ENCODE assay signal across 8 mouse cellular contexts in genomic region chr9:110116977-110117778, GRCm38 (mm10). TPM values are rescaled to one million over a fixed set of nuclear protein-coding genes. Genes with fewer than 3 reads are reported as not detected.
DNase-seq lines count a peak whose midpoint lies in the region; ATAC-seq and TF ChIP-seq lines count a peak whose summit lies in the region.

Gene Smarcc1, plus strand, starts transcription at chr9:110117708.

- H3K27me3 ChIP-seq in ES-Bruce4 (ENCODE audit: control insufficient read depth, insufficient read depth, low read length, poor library complexity, severe bottlenecking) = no peaks in the 10 kb centered on the region
- no peaks in the 10 kb centered on the region for H3K27me3 ChIP-seq in forebrain, embryonic 13.5 days
- H3K27me3 ChIP-seq in liver, postnatal 0 days (ENCODE audit: insufficient read depth, low read length) = no peaks in the 10 kb centered on the region
- H3K27me3 ChIP-seq in neural tube, embryonic 14.5 days (ENCODE audit: control insufficient read depth, insufficient read depth, low read length) = no peaks in the 10 kb centered on the region

- peaks cover 19% of the 10 kb centered on the region for H3K36me3 ChIP-seq in ES-Bruce4 (ENCODE audit: control insufficient read depth, insufficient read depth, low read length, poor library complexity, severe bottlenecking)
- peaks cover 29% of the 10 kb centered on the region for H3K36me3 ChIP-seq in forebrain, embryonic 13.5 days (ENCODE audit: poor library complexity, severe bottlenecking)
- H3K36me3 ChIP-seq in liver, postnatal 0 days (replicated peaks; ENCODE audit: insufficient read depth, low read length) = peaks cover 16% of the 10 kb centered on the region
- H3K36me3 ChIP-seq in neural tube, embryonic 14.5 days (ENCODE audit: control insufficient read depth, insufficient read depth, low read length) = peaks cover 16% of the 10 kb centered on the region

- no peak for TF ChIP-seq CTCF in ES-Bruce4 (IDR thresholded peaks at IDR 0.05; ENCODE audit: low read depth, low read length)
- no peak for TF ChIP-seq CTCF in liver, postnatal 0 days (IDR thresholded peaks at IDR 0.05; ENCODE audit: low read depth)

- peak within 1 kb of the TSS; percentile 86 for H3K4me2 ChIP-seq in forebrain, embryonic 13.5 days
- H3K4me2 ChIP-seq in liver, postnatal 0 days (ENCODE audit: low read depth, low read length) = peak within 1 kb of the TSS; percentile 83
- H3K4me2 ChIP-seq in neural tube, embryonic 14.5 days (ENCODE audit: low read depth, low read length) = peak within 1 kb of the TSS; percentile 71

- intact Hi-C loops in heart, postnatal 10 days (cut with DNase I) = loop anchor here (1.0 kb wide), 1 partner anchor 14 kb away; no protein-coding TSS in a partner anchor

- peak within 1 kb of the TSS; percentile 97 for H3K4me3 ChIP-seq in ES-Bruce4 (ENCODE audit: low read depth, low read length)
- peak within 1 kb of the TSS; percentile 91 for H3K4me3 ChIP-seq in forebrain, embryonic 13.5 days
- peak within 1 kb of the TSS; percentile 87 for H3K4me3 ChIP-seq in liver, postnatal 0 days (ENCODE audit: low read depth, low read length)
- H3K4me3 ChIP-seq in neural tube, embryonic 14.5 days (ENCODE audit: low read depth, low read length) = peak within 1 kb of the TSS; percentile 88

- peak within 1 kb of the TSS; percentile 82 for H3K9ac ChIP-seq in ES-Bruce4 (ENCODE audit: low read depth, poor library complexity, severe bottlenecking)
- peak within 1 kb of the TSS; percentile 91 for H3K9ac ChIP-seq in forebrain, embryonic 13.5 days
- peak within 1 kb of the TSS; percentile 85 for H3K9ac ChIP-seq in liver, postnatal 0 days (replicated peaks)
- peak within 1 kb of the TSS; percentile 96 for H3K9ac ChIP-seq in neural tube, embryonic 14.5 days (replicated peaks; ENCODE audit: low read depth, low read length)

- H3K4me1 ChIP-seq in ES-Bruce4 (ENCODE audit: control insufficient read depth, insufficient read depth, low read length) = no peaks in the 10 kb centered on the region
- H3K4me1 ChIP-seq in forebrain, embryonic 13.5 days = peaks cover 21% of the 10 kb centered on the region
- H3K4me1 ChIP-seq in liver, postnatal 0 days (ENCODE audit: insufficient read depth) = peaks cover 14% of the 10 kb centered on the region
- H3K4me1 ChIP-seq in neural tube, embryonic 14.5 days (ENCODE audit: control insufficient read depth, insufficient read depth, low read length) = peaks cover 16% of the 10 kb centered on the region; the same call in 1 of the 2 replicates

- ATAC-seq in cerebellum, adult (ENCODE audit: insufficient number of reproducible peaks, low FRiP score, low TSS enrichment) = peak; percentile 96
- ATAC-seq in forebrain, embryonic 13.5 days = peak; percentile 98
- ATAC-seq in liver, postnatal 0 days = peak; percentile 96
- peak; percentile 97 for ATAC-seq in neural tube, embryonic 14.5 days (ENCODE audit: low read depth)

- H3K27ac ChIP-seq in ES-Bruce4 (ENCODE audit: insufficient read depth, low read length) = peak within 1 kb of the TSS; percentile 77
- peak within 1 kb of the TSS; percentile 96 for H3K27ac ChIP-seq in forebrain, embryonic 13.5 days
- H3K27ac ChIP-seq in liver, postnatal 0 days (ENCODE audit: low read depth) = peak within 1 kb of the TSS; percentile 92
- H3K27ac ChIP-seq in neural tube, embryonic 14.5 days (ENCODE audit: low read depth, low read length) = peak within 1 kb of the TSS; percentile 93

- WGBS in forebrain, embryonic 13.5 days = under 1% methylated on average over 74 of the region's 79 CpGs
- under 1% methylated on average over 79 of the region's 79 CpGs for WGBS in large intestine, adult 2 months
- WGBS in liver, postnatal 0 days (ENCODE audit: insufficient replicate concordance) = 3% methylated on average over 76 of the region's 79 CpGs
- under 1% methylated on average over 73 of the region's 79 CpGs for WGBS in neural tube, embryonic 14.5 days

- H3K9me3 ChIP-seq in ES-Bruce4 (replicated peaks; ENCODE audit: control insufficient read depth, insufficient read depth, low read length, poor library complexity, severe bottlenecking) = no peaks in the 10 kb centered on the region
- no peaks in the 10 kb centered on the region for H3K9me3 ChIP-seq in forebrain, embryonic 13.5 days (replicated peaks)
- no peaks in the 10 kb centered on the region for H3K9me3 ChIP-seq in liver, postnatal 0 days (ENCODE audit: low read length)
- H3K9me3 ChIP-seq in neural tube, embryonic 14.5 days (ENCODE audit: control insufficient read depth, low read length) = no peaks in the 10 kb centered on the region

- peak; percentile 93 for DNase-seq in heart, postnatal 10 days
- peak; percentile 68 for DNase-seq in large intestine, adult 2 months (ENCODE audit: low read depth, low spot score)
- peak; percentile 92 for DNase-seq in liver, postnatal 0 days
- peak; percentile 89 for DNase-seq in testis, postnatal 10 days (ENCODE audit: low spot score)

- TF ChIP-seq EP300 in ES-Bruce4 (IDR thresholded peaks at IDR 0.05; ENCODE audit: insufficient read depth, low read depth, low read length) = no peak
- 0 out of 2 replicates have a peak, but pooled peaks have one; percentile 17 for TF ChIP-seq EP300 in liver, postnatal 0 days (IDR thresholded peaks at IDR 0.05; ENCODE audit: low read depth)

- peak; percentile 46 for TF ChIP-seq POLR2A in ES-Bruce4 (IDR thresholded peaks at IDR 0.05; ENCODE audit: insufficient read depth, low read length)

RNA-seq across cellular contexts. Expression of gene Smarcc1, which starts in this region (rescaled TPM):
- 208 and 220 TPM in 2 replicates for polyA plus RNA-seq in ES-Bruce4 (2011; ENCODE audit: insufficient read depth, insufficient read length, low read depth, missing spikeins)
- 181 and 186 TPM in 2 replicates for polyA plus RNA-seq in forebrain, embryonic 13.5 days (2015; fragmentation: Nextera tagmentation; extraction: Ambion mirVana)
- 10 to 100 TPM; 42.1 to 47.5 TPM for total RNA-seq in heart, postnatal 10 days (2021)
- 10.8 and 12.4 TPM in 2 replicates for polyA plus RNA-seq in large intestine, adult 2 months (2012; rRNA removed)
- polyA plus RNA-seq in liver, postnatal 0 days (2015; fragmentation: Nextera tagmentation; extraction: Ambion mirVana) = 13.5 and 18.5 TPM in 2 replicates
- 89.0 and 90.4 TPM in 2 replicates for polyA plus RNA-seq in neural tube, embryonic 14.5 days (2014; fragmentation: Nextera tagmentation; extraction: Ambion mirVana)

Comparison
In these comparisons a context has a peak if more than half of its experiments do, and no peak if none do; other contexts are left out.
1. Peak in every context shown above with its lines: DNase-seq, ATAC-seq, H3K4me3 ChIP-seq and H3K27ac ChIP-seq.